Mouse (Mus musculus): ENCODE data around the gene Wfdc18. TPM values are rescaled to one million over a fixed set of nuclear protein-coding genes. Genes with fewer than 3 reads are reported as not detected.
A peak's percentile ranks its signal among the peaks of the same experiment; 100 is the strongest.

Wfdc18 gene
- total RNA-seq, 2 experiments from 2014 or later = not detected

- DNase-seq = no peak
- intact Hi-C loops (cut with DNase I) = loop anchor here (5.0 kb wide), 1 partner anchor 300 kb away; no protein-coding TSS in a partner anchor
These were observed 33.0 kb downstream of the Wfdc18 start for GRCm38 (mm10) chr11:83741841-83742240.

DNA sequence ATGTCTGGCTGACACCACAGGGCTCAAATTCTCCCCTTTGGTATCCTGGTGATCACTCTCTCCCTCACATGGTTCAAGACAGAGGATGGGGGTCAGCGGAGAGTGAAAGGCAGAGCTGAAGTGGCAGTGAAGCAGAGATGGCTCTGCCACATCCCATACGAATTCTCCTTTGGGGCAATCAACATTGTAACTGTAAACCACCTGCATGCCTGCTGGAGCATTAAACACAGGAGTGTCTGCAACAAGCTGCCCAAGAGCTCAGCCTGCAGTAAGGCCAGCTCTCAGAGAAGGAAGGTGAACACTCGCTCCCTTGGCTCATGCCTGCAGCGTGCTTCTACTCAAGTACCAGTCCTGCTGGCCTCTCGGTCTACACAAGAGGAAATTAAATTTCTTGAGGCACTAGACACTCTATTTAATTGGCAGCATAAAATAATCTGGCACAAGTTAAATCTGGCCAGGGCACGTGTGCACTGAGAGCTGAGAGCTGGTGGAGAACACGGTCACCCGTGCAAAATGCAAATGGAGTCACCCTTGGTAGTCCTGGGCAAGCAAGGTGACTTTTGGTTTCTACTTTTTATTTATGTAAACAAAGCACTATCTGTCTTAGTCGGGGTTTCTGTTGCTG lies 34.0 kb downstream of the Wfdc18 start:
- DNase-seq = no peak
- intact Hi-C loops (cut with DNase I) = loop anchor here (5.0 kb wide), 1 partner anchor 301 kb away; no protein-coding TSS in a partner anchor

DNA sequence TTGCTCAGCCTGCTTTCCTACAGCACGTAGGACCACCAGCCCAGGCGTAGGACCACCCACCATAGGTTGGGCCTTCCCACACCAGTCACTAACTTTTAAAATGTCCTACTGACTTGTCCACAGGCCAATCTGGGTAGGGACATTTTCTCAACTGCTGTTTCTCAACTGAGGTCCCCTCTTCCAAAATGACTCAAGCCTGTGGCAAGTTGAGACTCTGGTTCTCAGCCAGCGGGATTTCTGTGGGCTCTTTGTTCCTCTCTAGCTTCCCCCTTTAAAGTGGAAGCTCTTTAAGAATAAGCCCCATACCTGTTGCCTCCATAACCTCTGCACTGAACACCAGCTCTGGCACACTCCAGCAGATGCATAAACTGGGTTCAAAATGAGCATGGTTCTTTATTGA lies 34.7 kb downstream of the Wfdc18 start:
- intact Hi-C loops (cut with DNase I) = loop anchor here (5.0 kb wide), 1 partner anchor 301 kb away; no protein-coding TSS in a partner anchor
- no peak for DNase-seq

DNA sequence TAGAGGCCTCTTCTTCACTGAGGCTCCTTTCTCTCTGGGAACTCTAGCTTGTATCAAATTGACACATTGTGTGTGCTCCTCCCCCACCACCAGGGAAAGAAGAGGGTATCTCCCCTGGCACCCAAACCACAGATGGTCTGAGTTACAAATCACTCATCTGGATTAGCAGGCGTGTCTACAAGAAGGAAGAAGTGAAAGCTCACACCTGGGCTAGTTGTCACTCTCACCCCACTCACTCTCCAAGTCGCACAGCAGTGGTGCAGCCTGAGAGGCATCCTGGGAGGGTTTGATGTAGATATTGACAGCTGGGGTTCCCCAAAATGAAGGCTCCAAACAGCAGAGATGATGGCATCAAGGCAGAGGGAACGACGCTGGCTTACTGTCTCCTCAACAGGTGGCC lies 37.3 kb downstream of the Wfdc18 start:
- DNase-seq = no peak
- intact Hi-C loops (cut with DNase I) = no loop called here

GRCm38 (mm10) chr11:83746681-83747080 lies 37.9 kb downstream of the Wfdc18 start, which contains the start of gene Wfdc21:
Gene Wfdc21 (plus strand): TSS chr11:83746940.
- intact Hi-C loops (cut with DNase I) = no loop called here
- DNase-seq = no peak

DNA sequence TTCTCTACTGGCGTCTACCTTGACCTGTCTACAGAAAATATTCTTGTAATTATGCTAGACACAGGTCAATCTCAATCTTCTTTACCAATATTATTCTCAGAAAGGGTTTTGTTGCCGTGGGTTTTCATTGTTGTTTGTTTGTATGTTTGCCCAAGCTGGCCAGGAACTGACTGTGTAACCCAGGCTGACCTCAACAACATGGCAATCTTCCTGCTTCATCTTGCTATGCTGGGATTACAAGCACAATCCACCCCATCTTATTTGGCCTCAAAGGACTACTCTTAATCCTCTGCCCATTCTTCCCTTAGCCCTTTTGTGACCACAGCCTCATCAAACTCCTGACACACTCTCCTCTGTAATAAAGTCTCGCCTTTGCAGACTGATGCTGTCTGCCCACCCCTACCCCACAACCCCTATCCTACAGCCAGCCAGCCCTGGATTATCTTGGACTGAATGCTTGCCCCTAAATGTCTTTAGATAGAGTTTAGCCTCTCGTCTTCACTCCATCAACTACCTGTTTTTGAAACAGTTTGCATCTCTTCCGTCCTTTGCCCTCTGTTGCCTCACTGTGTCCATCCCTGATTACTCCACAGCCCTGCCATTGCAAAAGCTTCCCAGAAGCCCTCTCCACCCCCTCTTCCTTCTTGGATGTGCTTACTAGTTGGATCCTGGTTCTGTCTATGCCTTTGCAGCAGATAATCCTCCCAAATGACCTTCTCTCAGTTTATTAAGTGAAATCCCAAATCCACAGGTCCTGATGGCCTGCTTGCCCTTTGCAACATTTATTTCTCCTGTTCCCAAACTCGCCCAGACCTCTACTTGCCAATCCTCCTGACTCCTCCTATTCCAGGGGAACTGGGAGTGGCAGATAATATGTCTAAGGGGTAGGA lies 38.8 kb downstream of the Wfdc18 start:
- intact Hi-C loops (cut with DNase I) = no loop called here
- no peak for DNase-seq

- DNase-seq = peak; percentile 81 to 87
- intact Hi-C loops (cut with DNase I) = no loop called here
These were observed 44.9 kb downstream of the Wfdc18 start, which contains the start of gene Heatr6 for GRCm38 (mm10) chr11:83753581-83754181. Gene Heatr6 (plus strand): TSS chr11:83753696.

- intact Hi-C loops (cut with DNase I) = no loop called here
- no peak for DNase-seq
These were observed 45.4 kb downstream of the Wfdc18 start for GRCm38 (mm10) chr11:83754227-83754626.

Other genes with a start within 250 kb of the Wfdc18 start
- gene Mmp28, start 245.9 kb upstream of the Wfdc18 start, total RNA-seq (2021) = 1 to 10 TPM; 1.6 to 2.0 TPM
- 10 to 100 TPM; 19.5 to 21.7 TPM for gene Taf15, start 235.9 kb upstream of the Wfdc18 start, total RNA-seq (2021)
- not detected for gene Heatr9, start 186.8 kb upstream of the Wfdc18 start, total RNA-seq (2021)
- not detected for gene Ccl5, start 178.5 kb upstream of the Wfdc18 start, total RNA-seq (2021)
- 1 to 10 TPM; 3.0 to 3.4 TPM for gene Ccl9, start 130.4 kb upstream of the Wfdc18 start, total RNA-seq (2021)
- gene Ccl6, start 115.9 kb upstream of the Wfdc18 start, total RNA-seq (2021) = 1 to 10 TPM; 4.2 to 9.4 TPM
- gene Rpl9-ps1, start 63.4 kb upstream of the Wfdc18 start, total RNA-seq (2021) = not detected
- gene Ccl3, start 59.7 kb upstream of the Wfdc18 start, total RNA-seq (2021) = not detected
- gene Ccl4, start 46.4 kb upstream of the Wfdc18 start, total RNA-seq (2021) = not detected
- gene Wfdc17, start 5.0 kb upstream of the Wfdc18 start, total RNA-seq (2021) = 1 to 10 TPM in 1 of 2 experiments, not detected in 1; 1.1 TPM
- gene Wfdc21, start 37.9 kb downstream of the Wfdc18 start, total RNA-seq (2021) = not detected
- gene Heatr6, start 44.7 kb downstream of the Wfdc18 start, total RNA-seq (2021) = 1 to 10 TPM; 6.5 to 8.1 TPM
- not detected for gene Hnf1b, start 141.0 kb downstream of the Wfdc18 start, total RNA-seq (2021)
- 1 to 10 TPM; 8.5 to 9.6 TPM for gene Ddx52, start 233.0 kb downstream of the Wfdc18 start, total RNA-seq (2021)